Mouse (Mus musculus) cerebellum, adult 18-20 months (tissue): ENCODE results near the gene Insig1.

Experiments used
- DNase-seq, 2 experiments: peaks; one replicate each; pipeline ENCODE4 v3.0.0; 2021

Gene Insig1

GRCm38 (mm10) chr5:28070828-28071455, at the start of gene Insig1:
Gene Insig1, plus strand, starts transcription at chr5:28071363.
- DNase-seq: peak; percentile 98 to 100

GRCm38 (mm10) chr5:28023452-28023851, 47.7 kb upstream of the Insig1 start:
- no peak for DNase-seq

GRCm38 (mm10) chr5:28031577-28032236, 39.5 kb upstream of the Insig1 start:
- no peak for DNase-seq

- DNase-seq: no peak
Observed at GRCm38 (mm10) chr5:28032866-28033265, 38.3 kb upstream of the Insig1 start.

GRCm38 (mm10) chr5:28033281-28033680, 37.9 kb upstream of the Insig1 start:
- DNase-seq: no peak

GRCm38 (mm10) chr5:28033826-28034225, 37.3 kb upstream of the Insig1 start:
- DNase-seq: no peak

GRCm38 (mm10) chr5:28036011-28036410, 35.2 kb upstream of the Insig1 start:
- DNase-seq: no peak

GRCm38 (mm10) chr5:28036518-28036917, 34.6 kb upstream of the Insig1 start:
- no peak for DNase-seq

- no peak for DNase-seq
Observed at GRCm38 (mm10) chr5:28037172-28037591, 34.0 kb upstream of the Insig1 start.

GRCm38 (mm10) chr5:28037639-28038038, 33.5 kb upstream of the Insig1 start:
- no peak for DNase-seq

- peak in 1 of 2 experiments; percentile 11 for DNase-seq
Observed at GRCm38 (mm10) chr5:28038115-28038514, 33.0 kb upstream of the Insig1 start.

GRCm38 (mm10) chr5:28039746-28040655, 31.2 kb upstream of the Insig1 start:
- DNase-seq: no peak

GRCm38 (mm10) chr5:28040726-28041125, 30.4 kb upstream of the Insig1 start:
- no peak for DNase-seq

GRCm38 (mm10) chr5:28042021-28042420, 29.1 kb upstream of the Insig1 start:
- DNase-seq: no peak

GRCm38 (mm10) chr5:28042779-28043178, 28.4 kb upstream of the Insig1 start:
- DNase-seq: no peak

GRCm38 (mm10) chr5:28043386-28043785, 27.8 kb upstream of the Insig1 start:
- DNase-seq: no peak

GRCm38 (mm10) chr5:28046966-28047365, 24.2 kb upstream of the Insig1 start:
- no peak for DNase-seq

GRCm38 (mm10) chr5:28047961-28048360, 23.2 kb upstream of the Insig1 start:
- DNase-seq: no peak

GRCm38 (mm10) chr5:28055450-28055849, 15.7 kb upstream of the Insig1 start:
- no peak for DNase-seq

GRCm38 (mm10) chr5:28056877-28057276, 14.3 kb upstream of the Insig1 start:
- DNase-seq: no peak

- DNase-seq: peak in 1 of 2 experiments; percentile 27
Observed at GRCm38 (mm10) chr5:28060506-28060905, 10.7 kb upstream of the Insig1 start.

GRCm38 (mm10) chr5:28061011-28061410, 10.2 kb upstream of the Insig1 start:
- peak; percentile 28 to 38 for DNase-seq

- no peak for DNase-seq
Observed at GRCm38 (mm10) chr5:28063989-28064624, 7.1 kb upstream of the Insig1 start.
